Mouse (Mus musculus): ENCODE measurements at regions not wholly inside any gene's neighbourhood (a gene's known extent, or its start where the extent isn't known, plus 50 kb on each side); places are given as distances from the start of the nearest gene placed in this dataset.
A peak's percentile ranks its signal among the peaks of the same experiment; 100 is the strongest.

DNA sequence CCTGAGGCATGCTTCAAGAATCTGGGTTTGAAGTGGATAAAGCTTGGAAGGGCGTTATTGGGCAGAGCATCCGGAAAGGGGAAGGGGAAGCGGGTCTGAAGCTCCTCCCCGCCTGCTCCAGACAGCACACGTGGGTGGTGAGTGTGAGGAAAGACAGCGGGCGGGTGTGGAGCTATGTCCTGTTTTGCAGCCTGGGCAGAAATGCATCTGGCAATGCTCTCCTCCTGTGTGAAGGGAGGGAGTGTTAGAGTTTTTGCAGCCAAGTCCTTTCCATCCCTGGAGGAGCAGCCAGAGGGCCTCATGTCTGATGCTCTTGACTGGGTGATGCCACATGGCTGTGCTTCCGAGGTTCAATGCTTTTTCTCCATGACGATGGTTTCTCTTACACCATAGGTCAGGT is 73.4 kb upstream of the Fndc3a start:
- DNase-seq (ENCODE audit: low spot score in 2 of 2), result peak; percentile 72 to 75

DNA sequence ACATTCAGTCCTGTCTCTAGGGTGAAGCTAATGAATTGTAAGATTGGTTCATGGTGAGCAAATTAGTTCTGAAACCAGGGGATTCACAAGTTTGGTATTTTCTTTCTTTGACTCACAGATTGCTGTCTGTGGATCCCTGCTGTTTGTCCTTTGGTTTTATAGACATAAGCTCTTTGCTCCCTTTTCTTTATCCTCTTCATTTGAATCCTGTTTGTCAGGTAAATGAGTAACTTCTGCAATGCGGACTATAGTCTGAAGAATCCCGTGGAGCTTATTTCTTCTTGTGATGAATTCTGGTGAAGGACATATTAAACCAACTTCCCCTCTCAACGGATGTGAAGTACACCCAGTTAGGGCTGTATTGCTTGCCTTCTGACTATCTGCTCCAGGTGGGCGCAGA is 69.6 kb upstream of the Fndc3a start:
- DNase-seq (ENCODE audit: low spot score in 2 of 2), result no peak

DNA sequence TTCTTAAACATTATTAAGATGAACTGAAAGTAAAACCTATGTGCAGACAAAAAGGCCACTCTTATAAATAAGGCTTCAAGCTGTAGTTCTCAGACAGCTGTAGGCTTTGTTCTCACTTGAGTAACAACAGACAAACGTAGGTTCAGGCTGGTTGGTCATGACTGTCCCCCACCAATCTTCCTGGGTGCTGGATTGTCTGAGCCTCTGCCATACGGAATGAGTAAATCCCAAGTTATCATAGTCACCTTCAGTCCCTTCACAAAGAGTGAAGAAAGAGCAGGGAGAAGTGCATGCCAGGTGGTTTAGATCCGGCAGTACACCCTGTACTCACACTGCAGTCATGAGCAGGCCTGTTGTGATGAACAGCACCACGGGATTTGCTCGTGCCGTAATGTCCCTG is 69.0 kb upstream of the Fndc3a start:
- DNase-seq (ENCODE audit: low spot score in 2 of 2), result no peak

GRCm38 (mm10) chr14:72777927-72778560 is 68.2 kb upstream of the Fndc3a start:
- no peak for DNase-seq (ENCODE audit: low spot score in 2 of 2)

DNA sequence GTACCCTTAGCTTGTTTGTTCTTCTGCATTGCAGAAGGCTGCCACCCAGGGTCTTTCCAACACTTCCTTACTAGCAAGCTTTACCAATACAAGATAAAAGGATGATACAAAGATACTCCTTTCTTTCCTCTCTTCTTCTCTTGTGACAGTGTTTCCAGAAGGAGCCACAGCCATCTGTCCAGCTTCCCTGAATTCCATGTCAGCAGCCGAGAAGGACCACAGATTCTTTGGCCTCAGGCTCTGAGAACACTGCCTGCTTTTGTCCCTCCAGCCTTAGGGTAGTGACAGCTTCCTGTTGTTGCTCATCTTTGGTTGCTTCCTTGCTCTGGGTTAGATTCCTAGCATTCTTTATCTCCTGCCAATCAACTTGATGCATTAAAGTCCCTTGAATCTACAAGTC is 60.4 kb upstream of the Fndc3a start:
- no peak for DNase-seq (ENCODE audit: low spot score in 2 of 2)

DNA sequence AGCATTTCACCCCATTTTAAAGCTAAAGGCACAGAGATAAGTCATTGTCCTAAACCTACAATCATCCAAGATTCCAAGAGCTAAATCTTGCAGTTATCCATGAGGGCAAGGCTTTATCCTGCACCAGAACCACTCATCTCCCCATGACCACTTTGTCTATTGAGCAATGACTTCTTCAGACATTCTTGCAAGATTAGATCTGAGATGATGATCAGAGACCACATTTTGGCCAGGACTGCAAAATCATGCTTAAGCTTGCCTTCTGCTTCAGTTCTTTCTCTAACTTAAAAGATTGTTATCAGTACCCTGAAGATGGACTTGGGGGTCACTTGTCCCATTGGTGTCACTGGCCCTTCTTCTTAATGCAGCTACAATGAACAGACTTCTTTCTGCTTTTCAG is 50.3 kb upstream of the Fndc3a start:
- DNase-seq (ENCODE audit: low spot score in 2 of 2), result no peak
